Mouse (Mus musculus): ENCODE results near the gene Drosha. TPM values are rescaled to one million over a fixed set of nuclear protein-coding genes. Genes with fewer than 3 reads are reported as not detected.
A peak's percentile ranks its signal among the peaks of the same experiment; 100 is the strongest.

The Drosha gene
- total RNA-seq (2014; rRNA removed) = 3.4 and 4.8 TPM in 2 replicates
- polyA plus RNA-seq (2012; rRNA removed) = 2.6 and 3.2 TPM in 2 replicates

DNA sequence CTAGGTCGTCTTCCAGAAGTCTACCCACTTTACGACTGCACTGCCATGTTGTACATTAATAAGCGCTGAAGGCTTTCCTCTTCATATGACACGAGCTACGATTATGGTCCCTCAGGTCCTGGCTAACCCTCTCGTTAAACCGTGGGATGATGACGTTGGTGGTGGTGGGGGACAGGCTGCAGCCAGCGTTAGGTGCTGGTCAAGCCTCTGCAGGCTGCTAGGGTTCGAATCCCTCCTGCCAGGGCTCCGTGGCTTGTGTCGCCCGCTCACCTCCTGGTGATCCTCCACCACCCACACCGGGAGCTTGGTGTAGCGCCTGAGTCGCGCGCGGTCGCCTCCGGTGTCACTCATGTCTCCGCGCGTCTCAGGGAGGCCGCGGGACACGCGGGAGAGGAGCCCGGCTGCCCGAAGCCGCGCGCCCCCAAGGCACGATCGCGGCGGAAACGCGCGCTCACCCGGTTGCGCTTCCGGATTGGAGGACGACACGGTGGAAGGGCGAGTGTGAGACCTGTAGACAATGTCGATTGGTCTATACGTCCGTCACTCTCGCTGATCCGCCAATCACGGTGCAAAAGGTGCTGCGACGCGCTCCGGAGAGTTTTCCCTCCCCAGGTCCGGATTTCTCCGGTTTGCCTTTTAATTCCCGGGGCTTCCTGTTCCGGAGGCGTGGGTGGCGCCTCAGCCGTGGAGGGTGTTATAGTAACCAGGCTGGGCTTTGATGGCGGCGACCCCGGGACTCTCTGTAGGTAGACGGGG is at the start of gene Drosha, which contains the start of gene 6030458C11Rik:
Drosha (plus strand) TSS at position 619 of the 756 bp plus-strand sequence.
6030458C11Rik (minus strand) TSS at position 453 of the 756 bp plus-strand sequence.
- Histone ChIP-seq H3K36me3 (ENCODE audit: control insufficient read depth, insufficient read depth, low read length) (peaks cover 6% of the 10 kb centered on the region; the same call in 1 of the 2 replicates), H3K9ac (ENCODE audit: low read depth, low read length) (peak within 1 kb of the TSS; percentile 90), H3K4me1 (ENCODE audit: control insufficient read depth, insufficient read depth, low read length) (peaks cover 2% of the 10 kb centered on the region; the same call in 1 of the 2 replicates), H3K79me2 (ENCODE audit: control insufficient read depth, insufficient read depth, low read length) (peaks cover 4% of the 10 kb centered on the region; the same call in 1 of the 2 replicates), H3K27me3 (ENCODE audit: control insufficient read depth, insufficient read depth, low read length) (no peaks in the 10 kb centered on the region), H3K27ac (replicated peaks; ENCODE audit: insufficient read depth, low read depth, low read length) (peak within 1 kb of the TSS; percentile 30; the same call in 1 of the 2 replicates), H3K4me3 (ENCODE audit: insufficient read depth, low read depth, low read length) (peak within 1 kb of the TSS; percentile 89)
- TF ChIP-seq POLR2A (IDR thresholded peaks at IDR 0.05; ENCODE audit: extremely low read depth, insufficient read depth, low read length) (peak; percentile 61), CTCF (IDR thresholded peaks at IDR 0.05; ENCODE audit: low read depth, low read length) (no peak)
- WGBS = under 1% methylated on average over 67 of the region's 67 CpGs
- DNase-seq (ENCODE audit: extremely low read depth, low read depth, low spot score) = peak; percentile 96

- TF ChIP-seq POLR2A (IDR thresholded peaks at IDR 0.05; ENCODE audit: extremely low read depth, insufficient read depth, low read length) = no peak
- no peak for TF ChIP-seq CTCF (IDR thresholded peaks at IDR 0.05; ENCODE audit: low read depth, low read length)
- H3K27me3 ChIP-seq (ENCODE audit: control insufficient read depth, insufficient read depth, low read length) = no peaks in the 10 kb centered on the region
- no peaks in the 10 kb centered on the region for H3K4me1 ChIP-seq (ENCODE audit: control insufficient read depth, insufficient read depth, low read length)
- H3K79me2 ChIP-seq (ENCODE audit: control insufficient read depth, insufficient read depth, low read length) = no peaks in the 10 kb centered on the region
- H3K27ac ChIP-seq (replicated peaks; ENCODE audit: insufficient read depth, low read depth, low read length) = no peak overlapping the region
- 76% methylated on average over 6 of the region's 6 CpGs for WGBS
- no peak overlapping the region for H3K9ac ChIP-seq (ENCODE audit: low read depth, low read length)
- DNase-seq (ENCODE audit: extremely low read depth, low read depth, low spot score) = no peak
- H3K4me3 ChIP-seq (ENCODE audit: insufficient read depth, low read depth, low read length) = no peak overlapping the region
- H3K36me3 ChIP-seq (ENCODE audit: control insufficient read depth, insufficient read depth, low read length) = no peaks in the 10 kb centered on the region
These were observed 43.3 kb upstream of the Drosha start for GRCm38 (mm10) chr15:12781296-12781695.

DNA sequence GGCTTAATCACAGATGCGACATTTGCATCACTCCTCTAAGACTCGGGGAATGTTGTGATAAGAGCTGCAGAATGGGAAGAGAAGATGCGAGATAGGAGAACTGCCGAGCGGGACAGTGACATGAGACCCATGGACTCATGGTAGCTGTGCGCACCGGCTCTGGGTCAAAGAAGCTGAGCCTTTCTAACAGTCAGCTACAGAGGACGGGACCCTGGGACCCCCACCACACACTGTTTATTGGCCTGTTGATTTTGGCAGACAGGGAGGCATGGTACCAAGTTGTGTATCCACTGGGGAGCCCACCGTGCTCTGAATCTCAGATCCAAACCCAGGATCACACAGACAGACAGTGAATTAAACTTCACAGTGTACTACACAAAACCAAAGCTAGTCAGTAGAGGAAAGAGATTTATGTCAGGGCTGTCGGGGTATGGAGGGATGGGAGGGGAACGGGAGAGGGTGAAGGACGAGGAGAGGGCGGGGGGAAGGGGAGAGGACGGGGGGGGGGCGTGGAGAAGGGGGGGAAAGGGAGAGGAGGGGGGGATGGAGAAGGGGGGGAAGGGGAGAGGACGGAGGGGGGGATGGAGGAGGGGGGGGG is 42.8 kb upstream of the Drosha start:
- WGBS = 62% methylated on average over 13 of the region's 16 CpGs
- no peak for DNase-seq (ENCODE audit: extremely low read depth, low read depth, low spot score)
- H3K4me3 ChIP-seq (ENCODE audit: insufficient read depth, low read depth, low read length) = no peak overlapping the region
- no peaks in the 10 kb centered on the region for H3K4me1 ChIP-seq (ENCODE audit: control insufficient read depth, insufficient read depth, low read length)
- TF ChIP-seq POLR2A (IDR thresholded peaks at IDR 0.05; ENCODE audit: extremely low read depth, insufficient read depth, low read length) (no peak), CTCF (IDR thresholded peaks at IDR 0.05; ENCODE audit: low read depth, low read length) (no peak)
- H3K9ac ChIP-seq (ENCODE audit: low read depth, low read length) = no peak overlapping the region
- no peaks in the 10 kb centered on the region for H3K36me3 ChIP-seq (ENCODE audit: control insufficient read depth, insufficient read depth, low read length)
- no peaks in the 10 kb centered on the region for H3K27me3 ChIP-seq (ENCODE audit: control insufficient read depth, insufficient read depth, low read length)
- H3K79me2 ChIP-seq (ENCODE audit: control insufficient read depth, insufficient read depth, low read length) = no peaks in the 10 kb centered on the region
- H3K27ac ChIP-seq (replicated peaks; ENCODE audit: insufficient read depth, low read depth, low read length) = no peak overlapping the region

- H3K4me3 ChIP-seq (ENCODE audit: insufficient read depth, low read depth, low read length) = no peak overlapping the region
- no peaks in the 10 kb centered on the region for H3K79me2 ChIP-seq (ENCODE audit: control insufficient read depth, insufficient read depth, low read length)
- no peak overlapping the region for H3K9ac ChIP-seq (ENCODE audit: low read depth, low read length)
- H3K36me3 ChIP-seq (ENCODE audit: control insufficient read depth, insufficient read depth, low read length) = no peaks in the 10 kb centered on the region
- H3K27me3 ChIP-seq (ENCODE audit: control insufficient read depth, insufficient read depth, low read length) = no peaks in the 10 kb centered on the region
- TF ChIP-seq CTCF (IDR thresholded peaks at IDR 0.05; ENCODE audit: low read depth, low read length) (no peak), POLR2A (IDR thresholded peaks at IDR 0.05; ENCODE audit: extremely low read depth, insufficient read depth, low read length) (no peak)
- DNase-seq (ENCODE audit: extremely low read depth, low read depth, low spot score) = no peak
- no peak overlapping the region for H3K27ac ChIP-seq (replicated peaks; ENCODE audit: insufficient read depth, low read depth, low read length)
- no peaks in the 10 kb centered on the region for H3K4me1 ChIP-seq (ENCODE audit: control insufficient read depth, insufficient read depth, low read length)
- 89% methylated on average over 5 of the region's 5 CpGs for WGBS
These were observed 36.1 kb upstream of the Drosha start for GRCm38 (mm10) chr15:12788536-12788935.

GRCm38 (mm10) chr15:12789406-12789867 is 35.2 kb upstream of the Drosha start:
- H3K4me1 ChIP-seq (ENCODE audit: control insufficient read depth, insufficient read depth, low read length) = no peaks in the 10 kb centered on the region
- H3K27ac ChIP-seq (replicated peaks; ENCODE audit: insufficient read depth, low read depth, low read length) = no peak overlapping the region
- H3K36me3 ChIP-seq (ENCODE audit: control insufficient read depth, insufficient read depth, low read length) = no peaks in the 10 kb centered on the region
- 18% methylated on average over 10 of the region's 10 CpGs for WGBS
- H3K79me2 ChIP-seq (ENCODE audit: control insufficient read depth, insufficient read depth, low read length) = no peaks in the 10 kb centered on the region
- H3K27me3 ChIP-seq (ENCODE audit: control insufficient read depth, insufficient read depth, low read length) = no peaks in the 10 kb centered on the region
- TF ChIP-seq POLR2A (IDR thresholded peaks at IDR 0.05; ENCODE audit: extremely low read depth, insufficient read depth, low read length) (no peak), CTCF (IDR thresholded peaks at IDR 0.05; ENCODE audit: low read depth, low read length) (no peak)
- no peak overlapping the region for H3K9ac ChIP-seq (ENCODE audit: low read depth, low read length)
- H3K4me3 ChIP-seq (ENCODE audit: insufficient read depth, low read depth, low read length) = no peak overlapping the region
- no peak for DNase-seq (ENCODE audit: extremely low read depth, low read depth, low spot score)

Measured in liver, adult 2 months (tissue).